Mouse (Mus musculus): ENCODE measurements around the gene Gm10037. TPM values are rescaled to one million over a fixed set of nuclear protein-coding genes. Genes with fewer than 3 reads are reported as not detected.
"Not testable (repeated sequence)": the region's sequence is repeated elsewhere in the genome, so short reads cannot be mapped to it uniquely, and the experiment has no call there.

Gene Gm10037
- polyA plus RNA-seq (2016; fragmentation: Nextera tagmentation; extraction: Ambion mirVana) = 3.5 TPM in 2 replicates

- H3K4me1 ChIP-seq (replicated peaks) = no peaks in the 10 kb centered on the region
- peak within 1 kb of the TSS; percentile 61 for H3K4me2 ChIP-seq
- H3K9me3 ChIP-seq = peaks cover 7% of the 10 kb centered on the region; the same call in 1 of the 2 replicates
- peak within 1 kb of the TSS; percentile 51 for H3K4me3 ChIP-seq (replicated peaks)
- no peak within 1 kb of the TSS for H3K27ac ChIP-seq
- H3K27me3 ChIP-seq = no peaks in the 10 kb centered on the region
- WGBS = 2% methylated on average over 14 of the region's 14 CpGs
- ATAC-seq (ENCODE audit: insufficient number of reproducible peaks, insufficient read depth, low FRiP score, low TSS enrichment, low read depth) = peak; percentile 76
- peak within 1 kb of the TSS; percentile 61 for H3K9ac ChIP-seq (replicated peaks)
- H3K36me3 ChIP-seq = peaks cover 8% of the 10 kb centered on the region
Measured at GRCm38 (mm10) chr13:67830911-67831336, at the start of gene Gm10037. TSS of gene Gm10037 (plus strand) at chr13:67831106.

GRCm38 (mm10) chr13:67791921-67792455, 38.9 kb upstream of the Gm10037 start:
- Histone ChIP-seq H3K27me3 (no peaks in the 10 kb centered on the region), H3K36me3 (peaks cover 8% of the 10 kb centered on the region), H3K4me1 (replicated peaks) (no peaks in the 10 kb centered on the region), H3K4me2 (no peak overlapping the region), H3K4me3 (replicated peaks) (no peak overlapping the region), H3K9ac (replicated peaks) (no peak overlapping the region), H3K27ac (no peak overlapping the region), H3K9me3 (peaks cover 8% of the 10 kb centered on the region; the same call in 1 of the 2 replicates)
- WGBS = 93% methylated on average over 10 of the region's 10 CpGs
- ATAC-seq (ENCODE audit: insufficient number of reproducible peaks, insufficient read depth, low FRiP score, low TSS enrichment, low read depth) = no peak

- Histone ChIP-seq H3K4me3 (replicated peaks) (no peak overlapping the region), H3K9me3 (no peaks in the 10 kb centered on the region), H3K27ac (no peak overlapping the region), H3K36me3 (no peaks in the 10 kb centered on the region), H3K27me3 (no peaks in the 10 kb centered on the region), H3K4me2 (no peak overlapping the region), H3K9ac (replicated peaks) (no peak overlapping the region), H3K4me1 (replicated peaks) (no peaks in the 10 kb centered on the region)
- WGBS = 82% methylated on average over 3 of the region's 3 CpGs
- no peak for ATAC-seq (ENCODE audit: insufficient number of reproducible peaks, insufficient read depth, low FRiP score, low TSS enrichment, low read depth)
Measured at GRCm38 (mm10) chr13:67798618-67799017, 32.3 kb upstream of the Gm10037 start.

- ATAC-seq (ENCODE audit: insufficient number of reproducible peaks, insufficient read depth, low FRiP score, low TSS enrichment, low read depth); H3K27me3 ChIP-seq; H3K27ac ChIP-seq; H3K9me3 ChIP-seq; H3K4me3 ChIP-seq (replicated peaks); H3K36me3 ChIP-seq; H3K9ac ChIP-seq (replicated peaks); H3K4me1 ChIP-seq (replicated peaks); H3K4me2 ChIP-seq: not testable (repeated sequence)
- WGBS = 89% methylated on average over 3 of the region's 3 CpGs
Measured at GRCm38 (mm10) chr13:67799151-67799550, 31.8 kb upstream of the Gm10037 start.

- H3K9ac ChIP-seq (replicated peaks) = no peak overlapping the region
- H3K27ac ChIP-seq = no peak overlapping the region
- H3K36me3 ChIP-seq = no peaks in the 10 kb centered on the region; the same call in 1 of the 2 replicates
- ATAC-seq (ENCODE audit: insufficient number of reproducible peaks, insufficient read depth, low FRiP score, low TSS enrichment, low read depth) = no peak
- H3K27me3 ChIP-seq = no peaks in the 10 kb centered on the region
- H3K4me2 ChIP-seq = no peak overlapping the region
- 0 out of 2 replicates have a peak, but pooled peaks cover 7% of the 10 kb centered on the region for H3K9me3 ChIP-seq
- WGBS = 60% methylated on average over 1 of the region's 1 CpGs
- H3K4me3 ChIP-seq (replicated peaks) = no peak overlapping the region
- no peaks in the 10 kb centered on the region for H3K4me1 ChIP-seq (replicated peaks)
Measured at GRCm38 (mm10) chr13:67811651-67812210, 19.2 kb upstream of the Gm10037 start.

- WGBS = 80% methylated on average over 8 of the region's 8 CpGs
- no peak overlapping the region for H3K9ac ChIP-seq (replicated peaks)
- H3K9me3 ChIP-seq = 0 out of 2 replicates have a peak, but pooled peaks cover 10% of the 10 kb centered on the region
- H3K4me1 ChIP-seq (replicated peaks) = no peaks in the 10 kb centered on the region
- peak overlapping the region; percentile 89; the same call in 1 of the 2 replicates for H3K27ac ChIP-seq
- H3K27me3 ChIP-seq = no peaks in the 10 kb centered on the region
- peaks cover 3% of the 10 kb centered on the region; the same call in 1 of the 2 replicates for H3K36me3 ChIP-seq
- H3K4me2 ChIP-seq = peak overlapping the region; percentile 75; the same call in 1 of the 2 replicates
- peak; percentile 5; the same call in 1 of the 2 replicates for ATAC-seq (ENCODE audit: insufficient number of reproducible peaks, insufficient read depth, low FRiP score, low TSS enrichment, low read depth)
- peak overlapping the region; percentile 77 for H3K4me3 ChIP-seq (replicated peaks)
Measured at GRCm38 (mm10) chr13:67812961-67813709, 17.8 kb upstream of the Gm10037 start.

GRCm38 (mm10) chr13:67813710-67814660, 16.9 kb upstream of the Gm10037 start, which contains the start of gene Zfp273:
TSS of gene Zfp273 (plus strand) at chr13:67813740.
- ATAC-seq (ENCODE audit: insufficient number of reproducible peaks, insufficient read depth, low FRiP score, low TSS enrichment, low read depth) = peak; percentile 97
- Histone ChIP-seq H3K4me1 (replicated peaks) (no peaks in the 10 kb centered on the region), H3K9me3 (0 out of 2 replicates have a peak, but pooled peaks cover 13% of the 10 kb centered on the region), H3K27me3 (no peaks in the 10 kb centered on the region), H3K27ac (peak within 1 kb of the TSS; percentile 89), H3K36me3 (peaks cover 3% of the 10 kb centered on the region; the same call in 1 of the 2 replicates), H3K4me3 (replicated peaks) (peak within 1 kb of the TSS; percentile 77), H3K4me2 (peak within 1 kb of the TSS; percentile 75), H3K9ac (replicated peaks) (peak within 1 kb of the TSS; percentile 64)
- WGBS = 6% methylated on average over 31 of the region's 31 CpGs

- Histone ChIP-seq H3K27ac (no peak overlapping the region), H3K4me3 (replicated peaks) (no peak overlapping the region), H3K4me2 (no peak overlapping the region), H3K9me3 (0 out of 2 replicates have a peak, but pooled peaks cover 22% of the 10 kb centered on the region), H3K27me3 (no peaks in the 10 kb centered on the region), H3K4me1 (replicated peaks) (no peaks in the 10 kb centered on the region), H3K9ac (replicated peaks) (no peak overlapping the region), H3K36me3 (peaks cover 24% of the 10 kb centered on the region; the same call in 1 of the 2 replicates)
- ATAC-seq (ENCODE audit: insufficient number of reproducible peaks, insufficient read depth, low FRiP score, low TSS enrichment, low read depth) = no peak
- 96% methylated on average over 1 of the region's 1 CpGs for WGBS
Measured at GRCm38 (mm10) chr13:67818636-67819035, 12.3 kb upstream of the Gm10037 start.

- not testable (repeated sequence) for H3K36me3 ChIP-seq; H3K4me2 ChIP-seq; H3K9ac ChIP-seq (replicated peaks); ATAC-seq (ENCODE audit: insufficient number of reproducible peaks, insufficient read depth, low FRiP score, low TSS enrichment, low read depth); H3K4me3 ChIP-seq (replicated peaks); H3K27me3 ChIP-seq; H3K9me3 ChIP-seq; H3K27ac ChIP-seq; H3K4me1 ChIP-seq (replicated peaks)
Measured at GRCm38 (mm10) chr13:67833137-67833536, 2.2 kb downstream of the Gm10037 start.

- peak overlapping the region; percentile 63 for H3K4me2 ChIP-seq
- no peaks in the 10 kb centered on the region for H3K4me1 ChIP-seq (replicated peaks)
- no peaks in the 10 kb centered on the region for H3K9me3 ChIP-seq
- peak overlapping the region; percentile 40; the same call in 1 of the 2 replicates for H3K9ac ChIP-seq (replicated peaks)
- no peaks in the 10 kb centered on the region for H3K36me3 ChIP-seq
- WGBS = 48% methylated on average over 6 of the region's 6 CpGs
- no peak overlapping the region for H3K27ac ChIP-seq
- H3K4me3 ChIP-seq (replicated peaks) = peak overlapping the region; percentile 43
- ATAC-seq (ENCODE audit: insufficient number of reproducible peaks, insufficient read depth, low FRiP score, low TSS enrichment, low read depth) = no peak
- H3K27me3 ChIP-seq = no peaks in the 10 kb centered on the region
Measured at GRCm38 (mm10) chr13:67843775-67844118, 12.8 kb downstream of the Gm10037 start.

All from limb, embryonic 12.5 days (tissue).